Mouse (Mus musculus) stomach, embryonic 16.5 days (tissue): ENCODE results near the gene Lrrfip2. TPM values are rescaled to one million over a fixed set of nuclear protein-coding genes. Genes with fewer than 3 reads are reported as not detected.

Experiments
- ATAC-seq: fragments of 200-750 bp; cut with Nextera tagmentation; 2 replicates; pipeline ENCODE4 v1.8.0; 2017; ENCODE audit warnings: moderate number of reproducible peaks, moderate TSS enrichment; ENCODE audit not compliant: insufficient read depth, low FRiP score
- H3K27ac ChIP-seq: fragments of 300-500 bp; sonication (generic); 2 replicates; pipeline ENCODE4 v1.5.1; 2014; ENCODE audit warnings: low read length
- H3K27me3 ChIP-seq: fragments of 300-500 bp; sonication (generic); 2 replicates; pipeline ENCODE4 v1.6.1; 2014; ENCODE audit warnings: low read length, control low read depth, mixed read lengths; ENCODE audit not compliant: control insufficient read depth, insufficient read depth
- H3K36me3 ChIP-seq: fragments of 300-500 bp; sonication (generic); 2 replicates; pipeline ENCODE4 v1.6.1; 2014; ENCODE audit warnings: low read length; ENCODE audit not compliant: control insufficient read depth, insufficient read depth
- H3K4me1 ChIP-seq: fragments of 300-500 bp; sonication (generic); 2 replicates; pipeline ENCODE4 v1.6.1; 2014; ENCODE audit warnings: low read length, control low read depth, mixed read lengths; ENCODE audit not compliant: control insufficient read depth, insufficient read depth
- H3K4me2 ChIP-seq: fragments of 300-500 bp; sonication (generic); 2 replicates; pipeline ENCODE4 v1.6.1; 2014; ENCODE audit warnings: low read depth, low read length, mixed read lengths
- H3K4me3 ChIP-seq: fragments of 300-500 bp; sonication (generic); replicated peaks from 2 replicates; pipeline ENCODE4 v1.5.1; 2014; ENCODE audit warnings: mild to moderate bottlenecking, low read length
- H3K9ac ChIP-seq: fragments of 300-500 bp; sonication (generic); 2 replicates; pipeline ENCODE4 v1.6.1; 2014; ENCODE audit warnings: low read length
- H3K9me3 ChIP-seq: fragments of 300-500 bp; sonication (generic); replicated peaks from 2 replicates; pipeline ENCODE4 v1.6.1; 2016; ENCODE audit warnings: low read length, control low read depth; ENCODE audit not compliant: control insufficient read depth
- WGBS: fragments of 180-500 bp; shearing (Covaris S2); extraction: QIAGEN DNeasy Blood & Tissue Kit; methylation state at CpG from one replicate; pipeline ENCODE4 v1.1.7; 2014; 5-methylcytosine and 5-hydroxymethylcytosine counted together
- polyA plus RNA-seq: library from polyadenylated mRNA; unstranded; fragments of >200 nt; fragmentation: Nextera tagmentation; extraction: Ambion mirVana; gene quantifications from 2 replicates; pipeline ENCODE4 v1.2.1, GENCODE M21; 2015

The Lrrfip2 gene
- polyA plus RNA-seq, 1 experiment from 2014 or later = 34.9 TPM

DNA sequence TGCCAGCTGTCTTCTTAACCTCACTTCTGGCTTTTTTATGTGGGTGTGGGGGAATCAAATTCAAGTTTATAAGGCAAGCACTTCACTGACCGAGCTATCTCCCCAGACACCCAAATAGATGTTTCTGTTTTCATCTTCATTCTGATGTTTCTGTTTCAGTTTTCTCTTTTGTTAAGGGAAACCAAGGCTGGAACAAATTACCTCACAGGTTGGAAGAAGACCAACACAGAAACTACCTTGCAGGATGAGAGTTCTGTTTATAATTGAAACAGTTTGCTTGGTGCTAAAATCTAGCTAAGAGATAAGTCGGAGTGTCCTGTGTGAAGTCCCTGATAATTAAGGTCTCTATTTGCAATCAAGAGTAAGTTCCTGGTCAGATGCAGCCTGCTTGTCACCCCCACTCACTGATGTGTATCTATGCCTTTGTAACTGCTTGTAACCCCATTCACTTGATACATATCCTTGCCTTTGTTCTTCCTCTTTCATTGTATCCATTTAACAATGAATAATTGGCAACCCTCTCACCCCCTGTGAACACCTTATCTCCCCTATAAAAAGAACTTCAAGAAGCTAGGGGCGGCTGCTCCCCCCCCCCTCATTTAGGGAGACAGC, 30.3 kb upstream of the Lrrfip2 start:
- H3K36me3 ChIP-seq = no peaks in the 10 kb centered on the region
- 0 out of 2 replicates have a peak, but pooled peaks cover 4% of the 10 kb centered on the region for H3K4me1 ChIP-seq
- H3K27me3 ChIP-seq = no peaks in the 10 kb centered on the region
- WGBS = 28% methylated on average over 3 of the region's 3 CpGs
- H3K9ac ChIP-seq = no peak overlapping the region
- no peak overlapping the region for H3K4me3 ChIP-seq
- ATAC-seq = no peak
- no peak overlapping the region for H3K27ac ChIP-seq
- no peak overlapping the region for H3K4me2 ChIP-seq
- no peaks in the 10 kb centered on the region for H3K9me3 ChIP-seq

DNA sequence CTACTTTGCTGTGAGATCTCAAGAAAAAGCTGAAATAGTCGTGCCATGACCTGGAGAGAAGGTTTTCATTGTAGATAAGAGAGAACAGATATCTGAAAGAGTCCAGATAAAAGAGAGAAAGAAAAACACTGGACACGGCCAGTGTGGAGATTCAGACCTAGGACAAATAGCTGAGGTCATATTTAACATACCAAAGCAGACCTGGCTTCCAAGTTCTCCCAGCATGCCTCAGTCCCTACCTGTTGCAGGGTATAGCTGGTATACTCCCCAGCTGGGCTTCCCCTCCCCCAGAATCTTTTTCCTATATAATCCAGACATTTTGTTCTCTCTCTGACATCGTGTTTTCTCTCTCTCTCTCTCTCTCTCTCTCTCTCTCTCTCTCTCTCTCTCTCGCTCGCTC, 29.4 kb upstream of the Lrrfip2 start:
- Histone ChIP-seq H3K9ac (no peak overlapping the region), H3K4me1 (0 out of 2 replicates have a peak, but pooled peaks cover 4% of the 10 kb centered on the region), H3K9me3 (no peaks in the 10 kb centered on the region), H3K27me3 (no peaks in the 10 kb centered on the region), H3K4me3 (no peak overlapping the region), H3K36me3 (no peaks in the 10 kb centered on the region), H3K4me2 (no peak overlapping the region), H3K27ac (no peak overlapping the region)
- ATAC-seq = no peak
- WGBS = 5% methylated on average over 5 of the region's 5 CpGs

DNA sequence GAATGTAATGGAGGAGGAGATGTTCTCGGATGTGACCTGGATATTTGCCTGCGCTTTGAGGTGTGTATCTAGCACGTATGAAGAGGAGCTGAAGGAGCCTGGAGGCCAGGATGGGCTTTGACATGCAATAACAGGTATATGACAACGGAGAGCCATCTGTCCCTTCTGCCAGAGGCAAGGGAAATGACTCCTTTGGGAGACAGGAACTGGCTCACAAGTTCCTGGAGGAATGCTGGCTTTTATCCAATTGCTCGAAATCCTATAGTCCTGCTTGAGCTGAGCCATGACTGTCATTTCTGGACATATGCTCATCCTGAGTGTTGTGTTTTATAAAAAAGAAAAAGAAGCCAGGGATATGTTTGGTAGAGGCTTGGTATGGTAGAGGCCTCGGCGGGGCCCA, 28.5 kb upstream of the Lrrfip2 start:
- 0 out of 2 replicates have a peak, but pooled peaks cover 4% of the 10 kb centered on the region for H3K4me1 ChIP-seq
- H3K4me2 ChIP-seq = no peak overlapping the region
- no peaks in the 10 kb centered on the region for H3K36me3 ChIP-seq
- WGBS = 35% methylated on average over 7 of the region's 7 CpGs
- H3K9me3 ChIP-seq = no peaks in the 10 kb centered on the region
- no peak overlapping the region for H3K4me3 ChIP-seq
- no peak overlapping the region for H3K27ac ChIP-seq
- H3K9ac ChIP-seq = no peak overlapping the region
- no peak for ATAC-seq
- H3K27me3 ChIP-seq = no peaks in the 10 kb centered on the region

DNA sequence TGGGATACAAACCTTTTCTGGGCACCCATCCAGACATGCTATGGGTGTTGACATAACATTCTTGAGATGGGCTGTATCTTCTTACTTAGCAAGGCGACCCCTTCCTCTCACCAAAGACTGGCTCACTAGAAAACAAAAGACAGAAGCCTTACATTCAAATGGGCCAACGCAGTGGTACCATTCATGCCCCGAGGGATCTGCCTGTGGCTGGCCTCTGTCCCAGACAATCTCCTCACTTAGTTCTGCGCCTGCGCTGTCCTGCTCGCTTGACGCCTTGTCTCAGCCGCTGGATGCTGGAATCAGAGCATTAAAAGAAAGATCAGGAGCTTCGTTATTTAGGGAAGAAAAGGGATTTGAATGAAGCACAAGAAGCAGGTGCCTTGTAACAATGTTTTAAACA, 24.7 kb upstream of the Lrrfip2 start:
- H3K27me3 ChIP-seq = no peaks in the 10 kb centered on the region
- H3K4me3 ChIP-seq = no peak overlapping the region
- H3K36me3 ChIP-seq = no peaks in the 10 kb centered on the region
- no peak for ATAC-seq
- H3K9me3 ChIP-seq = no peaks in the 10 kb centered on the region
- H3K9ac ChIP-seq = no peak overlapping the region
- no peak overlapping the region for H3K27ac ChIP-seq
- no peak overlapping the region for H3K4me2 ChIP-seq
- H3K4me1 ChIP-seq = 0 out of 2 replicates have a peak, but pooled peaks cover 7% of the 10 kb centered on the region
- WGBS = 67% methylated on average over 9 of the region's 9 CpGs

DNA sequence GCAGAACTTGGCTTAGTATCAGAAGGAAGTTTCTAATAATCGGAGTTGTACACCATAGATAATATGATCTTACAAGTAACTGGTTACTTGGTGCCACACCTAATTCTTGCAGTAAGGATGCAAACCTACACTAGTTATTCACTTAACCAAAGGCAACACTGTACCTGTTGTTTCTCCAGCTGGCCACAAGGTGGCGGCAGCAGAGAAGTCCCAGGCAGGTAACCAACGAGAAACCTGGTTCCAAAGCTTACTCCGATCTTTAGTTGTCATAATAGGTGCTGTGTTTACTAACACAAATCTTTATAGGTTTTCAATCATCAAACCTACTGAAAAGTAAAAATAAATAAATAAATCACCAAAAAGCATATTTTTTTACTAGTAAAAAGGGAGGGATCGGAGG, 24.3 kb upstream of the Lrrfip2 start:
- no peaks in the 10 kb centered on the region for H3K27me3 ChIP-seq
- H3K9ac ChIP-seq = no peak overlapping the region
- H3K27ac ChIP-seq = no peak overlapping the region
- H3K4me3 ChIP-seq = no peak overlapping the region
- no peak for ATAC-seq
- no peaks in the 10 kb centered on the region for H3K9me3 ChIP-seq
- H3K36me3 ChIP-seq = no peaks in the 10 kb centered on the region
- H3K4me1 ChIP-seq = 0 out of 2 replicates have a peak, but pooled peaks cover 7% of the 10 kb centered on the region
- WGBS = 29% methylated on average over 5 of the region's 5 CpGs
- no peak overlapping the region for H3K4me2 ChIP-seq

DNA sequence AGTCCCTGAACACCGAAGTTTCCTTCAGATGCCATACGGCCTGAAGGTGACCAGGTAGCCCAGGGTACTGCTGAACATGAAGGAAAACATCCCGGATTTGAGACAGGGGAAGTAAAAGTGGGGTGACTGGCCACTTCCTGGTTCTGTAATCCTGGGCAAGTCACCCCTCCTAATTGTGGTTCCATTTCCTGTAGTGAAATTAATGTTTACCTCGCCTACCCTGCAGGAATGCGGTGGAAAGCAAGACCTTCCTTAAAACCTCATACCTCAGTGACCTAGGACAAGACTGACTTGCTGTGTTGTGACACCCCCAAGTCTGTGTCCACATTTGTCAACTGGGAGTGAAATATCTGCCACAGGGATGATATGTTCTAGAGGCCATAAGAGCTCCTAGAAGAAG, 22.8 kb upstream of the Lrrfip2 start:
- ATAC-seq = no peak
- Histone ChIP-seq H3K27me3 (no peaks in the 10 kb centered on the region), H3K36me3 (no peaks in the 10 kb centered on the region), H3K4me2 (no peak overlapping the region), H3K9me3 (no peaks in the 10 kb centered on the region), H3K9ac (no peak overlapping the region), H3K27ac (no peak overlapping the region), H3K4me3 (no peak overlapping the region), H3K4me1 (0 out of 2 replicates have a peak, but pooled peaks cover 3% of the 10 kb centered on the region)
- WGBS = 51% methylated on average over 5 of the region's 5 CpGs

DNA sequence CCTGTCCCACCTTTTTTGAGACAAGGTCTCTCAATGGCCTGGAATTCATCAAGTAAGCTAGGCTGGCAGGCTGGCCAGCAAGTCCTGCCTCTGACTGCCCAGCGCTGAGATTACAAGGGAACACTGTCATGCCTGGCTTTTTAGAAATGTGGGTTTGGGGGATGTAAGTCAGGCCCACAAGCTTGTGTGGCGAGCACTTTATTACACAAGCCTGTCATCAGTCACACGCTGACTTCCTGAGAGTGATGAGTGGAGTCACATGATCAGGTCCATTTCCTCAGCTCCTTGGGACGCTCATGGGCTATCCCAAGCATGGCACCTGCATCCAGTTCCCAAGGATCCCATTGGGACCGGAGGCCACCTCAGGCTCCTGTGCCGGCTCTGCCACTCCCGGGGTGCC, 21.7 kb upstream of the Lrrfip2 start:
- no peaks in the 10 kb centered on the region for H3K9me3 ChIP-seq
- 74% methylated on average over 7 of the region's 7 CpGs for WGBS
- H3K4me1 ChIP-seq = 0 out of 2 replicates have a peak, but pooled peaks cover 3% of the 10 kb centered on the region
- H3K4me3 ChIP-seq = no peak overlapping the region
- H3K36me3 ChIP-seq = no peaks in the 10 kb centered on the region
- H3K27me3 ChIP-seq = no peaks in the 10 kb centered on the region
- no peak overlapping the region for H3K27ac ChIP-seq
- no peak overlapping the region for H3K9ac ChIP-seq
- H3K4me2 ChIP-seq = no peak overlapping the region
- ATAC-seq = no peak

DNA sequence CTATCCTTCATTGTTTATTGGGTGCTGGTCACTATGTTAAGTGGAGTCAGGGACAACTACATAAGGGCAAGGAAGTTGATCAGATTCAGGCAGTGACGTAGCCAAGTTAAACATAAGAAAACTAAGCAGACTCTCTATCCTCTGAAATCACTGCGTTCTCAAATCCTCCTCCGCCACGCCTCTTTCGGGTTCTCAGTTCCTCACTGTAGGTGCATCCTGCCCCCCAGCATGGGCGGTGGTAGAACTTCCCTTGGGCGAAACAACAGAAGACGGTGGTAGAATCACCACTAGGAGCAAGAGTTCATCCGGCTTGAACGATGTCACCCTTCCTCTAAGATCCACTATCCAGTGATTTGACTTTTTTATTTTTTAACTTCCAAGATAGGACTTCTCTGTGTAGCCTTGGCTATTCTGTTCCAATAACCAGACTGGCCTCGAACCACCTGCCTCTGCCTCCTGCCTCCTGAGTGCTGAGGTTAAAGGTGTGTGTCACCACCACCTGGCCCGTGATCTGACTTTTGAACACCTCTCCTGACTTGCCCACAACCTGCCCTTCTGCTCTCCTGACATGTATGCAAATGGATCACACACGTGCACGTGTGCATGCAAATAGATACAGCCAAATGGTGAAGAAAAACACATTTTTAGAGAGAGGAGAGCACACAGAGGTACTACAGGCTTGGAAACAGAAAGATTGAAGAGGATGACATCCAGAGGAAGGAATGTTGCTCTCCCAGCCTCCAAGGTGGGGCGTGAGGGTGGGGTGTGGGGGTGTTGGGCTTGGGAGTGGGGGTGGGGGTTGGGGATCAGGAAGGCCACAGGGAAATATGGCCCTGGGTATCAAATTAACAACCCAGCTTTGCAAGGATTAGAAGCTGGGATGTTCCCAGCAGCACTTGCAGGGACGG, 20.7 kb upstream of the Lrrfip2 start:
- ATAC-seq = no peak
- Histone ChIP-seq H3K36me3 (no peaks in the 10 kb centered on the region), H3K9ac (no peak overlapping the region), H3K4me2 (no peak overlapping the region), H3K27me3 (no peaks in the 10 kb centered on the region), H3K4me3 (no peak overlapping the region), H3K27ac (peak overlapping the region; percentile 17; the same call in 1 of the 2 replicates), H3K4me1 (0 out of 2 replicates have a peak, but pooled peaks cover 3% of the 10 kb centered on the region), H3K9me3 (no peaks in the 10 kb centered on the region)
- WGBS = 78% methylated on average over 16 of the region's 16 CpGs

DNA sequence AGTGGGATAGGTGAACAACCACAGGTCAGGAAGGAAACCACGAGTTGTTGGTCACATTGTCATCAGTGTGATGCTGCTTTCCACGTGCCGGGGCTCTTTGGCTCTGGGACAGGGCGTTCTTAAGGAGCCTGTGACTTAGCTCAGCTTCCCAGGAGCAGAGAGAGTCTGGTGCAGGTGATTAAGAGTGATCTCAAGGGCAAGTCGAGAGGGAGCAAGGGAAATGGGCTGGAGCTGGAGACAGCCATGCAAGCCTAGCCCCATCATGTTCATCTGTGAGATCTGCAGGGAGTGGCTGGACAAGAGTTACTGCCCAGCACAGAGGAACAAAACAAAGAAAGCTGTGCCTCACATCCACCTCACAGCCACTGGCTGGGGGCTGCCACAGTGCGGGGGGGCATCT, 19.8 kb upstream of the Lrrfip2 start:
- Histone ChIP-seq H3K9me3 (no peaks in the 10 kb centered on the region), H3K36me3 (no peaks in the 10 kb centered on the region), H3K4me1 (0 out of 2 replicates have a peak, but pooled peaks cover 3% of the 10 kb centered on the region), H3K27ac (no peak overlapping the region), H3K9ac (no peak overlapping the region), H3K27me3 (no peaks in the 10 kb centered on the region), H3K4me2 (no peak overlapping the region), H3K4me3 (no peak overlapping the region)
- no peak for ATAC-seq
- 61% methylated on average over 6 of the region's 6 CpGs for WGBS
